Mouse (Mus musculus): Measurements from ENCODE around the gene Snx32. TPM values are rescaled to one million over a fixed set of nuclear protein-coding genes. Genes with fewer than 3 reads are reported as not detected.

Snx32 gene
- polyA plus RNA-seq, 1 experiment from 2014 or later, result 7.5 TPM

DNA sequence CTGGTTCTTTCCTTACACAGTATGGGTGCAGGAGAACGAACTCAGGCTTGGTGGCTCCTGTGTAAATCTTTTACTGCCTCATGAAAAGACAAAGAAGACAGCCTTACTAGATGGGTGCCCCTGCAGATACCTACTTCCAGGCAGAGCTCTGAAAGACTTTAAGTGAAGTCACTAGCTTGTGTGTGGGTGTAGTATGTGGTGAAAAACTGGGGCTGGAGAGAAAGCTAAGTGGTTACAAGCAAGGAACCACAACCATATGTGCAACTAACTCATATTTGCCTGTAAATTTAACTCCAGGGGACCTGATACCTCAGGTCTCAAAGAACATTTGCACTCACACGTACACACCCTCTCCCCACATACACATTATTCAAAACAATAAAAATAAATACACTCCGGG is 50.4 kb downstream of the Snx32 start:
- 26% methylated on average over 3 of the region's 3 CpGs for WGBS (ENCODE audit: insufficient replicate concordance)
- H3K4me2 ChIP-seq, result peak overlapping the region; percentile 90
- peak overlapping the region; percentile 82 for H3K9ac ChIP-seq
- 0 out of 2 replicates have a peak, but pooled peaks cover 5% of the 10 kb centered on the region for H3K27me3 ChIP-seq (replicated peaks)
- peak overlapping the region; percentile 68; the same call in 1 of the 2 replicates for H3K27ac ChIP-seq
- peaks cover 32% of the 10 kb centered on the region for H3K36me3 ChIP-seq
- peak overlapping the region; percentile 81 for H3K4me3 ChIP-seq
- no peak for ATAC-seq
- H3K9me3 ChIP-seq (replicated peaks), result no peaks in the 10 kb centered on the region
- peaks cover 49% of the 10 kb centered on the region for H3K4me1 ChIP-seq

DNA sequence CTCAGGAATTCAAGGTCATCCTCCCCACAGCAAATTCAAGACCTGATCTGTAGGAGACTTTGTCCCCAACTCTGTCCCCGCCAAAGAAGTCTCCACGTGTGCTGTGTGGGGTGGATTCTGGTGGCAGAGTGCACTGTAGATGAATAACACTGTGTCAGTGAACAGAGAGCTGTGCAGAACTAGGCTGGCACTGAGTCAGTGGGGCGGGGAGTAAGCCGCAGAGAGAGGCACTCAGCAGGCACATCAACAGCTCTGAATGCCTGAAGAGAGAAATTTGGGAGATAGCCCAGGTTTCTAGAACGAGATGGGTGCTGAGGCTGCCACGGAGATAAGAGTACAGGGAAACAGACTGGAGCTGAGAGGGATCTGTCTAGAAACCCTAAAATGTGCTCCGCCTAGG is 51.3 kb downstream of the Snx32 start:
- H3K9ac ChIP-seq, result no peak overlapping the region
- 54% methylated on average over 7 of the region's 7 CpGs for WGBS (ENCODE audit: insufficient replicate concordance)
- ATAC-seq, result no peak
- H3K27ac ChIP-seq, result no peak overlapping the region
- no peaks in the 10 kb centered on the region for H3K9me3 ChIP-seq (replicated peaks)
- H3K4me3 ChIP-seq, result no peak overlapping the region
- peaks cover 32% of the 10 kb centered on the region for H3K36me3 ChIP-seq
- peaks cover 51% of the 10 kb centered on the region for H3K4me1 ChIP-seq
- no peak overlapping the region for H3K4me2 ChIP-seq
- 0 out of 2 replicates have a peak, but pooled peaks cover 5% of the 10 kb centered on the region for H3K27me3 ChIP-seq (replicated peaks)

DNA sequence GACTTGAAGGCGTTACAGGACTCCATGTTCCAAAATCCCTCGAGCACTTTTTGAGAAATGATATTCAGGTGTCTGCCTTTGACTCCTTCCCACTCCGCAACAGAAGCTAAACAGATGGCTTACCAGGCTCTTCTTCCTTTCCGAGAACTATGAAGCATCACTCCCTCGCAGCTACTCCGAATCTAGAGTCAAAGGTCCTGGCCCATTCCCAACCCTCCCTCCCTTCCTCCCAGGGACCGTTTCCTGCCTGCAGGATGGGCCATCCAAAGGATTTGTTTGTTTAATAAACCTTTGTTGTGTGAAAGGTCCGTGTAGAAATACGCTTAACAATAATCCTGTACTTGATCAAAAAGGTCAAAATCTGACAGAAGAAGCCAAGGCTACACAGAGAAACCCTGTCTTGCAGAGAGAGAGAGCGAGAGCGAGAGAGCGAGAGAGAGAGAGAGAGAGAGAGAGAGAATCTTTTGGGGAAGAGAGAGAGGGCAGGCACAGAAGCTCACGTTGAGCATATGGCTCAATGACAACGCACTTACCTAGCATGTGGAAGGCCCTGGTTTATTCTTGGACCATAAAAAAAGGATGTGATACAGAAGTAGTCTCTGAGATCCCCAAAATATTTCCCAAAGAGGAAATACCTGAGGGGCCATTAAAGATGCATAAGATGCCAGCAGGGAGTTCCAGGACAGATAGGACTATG is 52.4 kb downstream of the Snx32 start, which contains the start of gene Ccdc85b:
Gene Ccdc85b, minus strand, starts transcription at position 149 of the 697 bp plus-strand sequence.
- Histone ChIP-seq H3K36me3 (peaks cover 25% of the 10 kb centered on the region), H3K4me2 (peak within 1 kb of the TSS; percentile 87), H3K27me3 (replicated peaks) (0 out of 2 replicates have a peak, but pooled peaks cover 5% of the 10 kb centered on the region), H3K9ac (peak within 1 kb of the TSS; percentile 73), H3K27ac (peak within 1 kb of the TSS; percentile 61), H3K9me3 (replicated peaks) (no peaks in the 10 kb centered on the region), H3K4me1 (peaks cover 51% of the 10 kb centered on the region), H3K4me3 (peak within 1 kb of the TSS; percentile 69)
- ATAC-seq, result peak; percentile 7; the same call in 1 of the 2 replicates
- WGBS (ENCODE audit: insufficient replicate concordance), result 20% methylated on average over 14 of the region's 14 CpGs

DNA sequence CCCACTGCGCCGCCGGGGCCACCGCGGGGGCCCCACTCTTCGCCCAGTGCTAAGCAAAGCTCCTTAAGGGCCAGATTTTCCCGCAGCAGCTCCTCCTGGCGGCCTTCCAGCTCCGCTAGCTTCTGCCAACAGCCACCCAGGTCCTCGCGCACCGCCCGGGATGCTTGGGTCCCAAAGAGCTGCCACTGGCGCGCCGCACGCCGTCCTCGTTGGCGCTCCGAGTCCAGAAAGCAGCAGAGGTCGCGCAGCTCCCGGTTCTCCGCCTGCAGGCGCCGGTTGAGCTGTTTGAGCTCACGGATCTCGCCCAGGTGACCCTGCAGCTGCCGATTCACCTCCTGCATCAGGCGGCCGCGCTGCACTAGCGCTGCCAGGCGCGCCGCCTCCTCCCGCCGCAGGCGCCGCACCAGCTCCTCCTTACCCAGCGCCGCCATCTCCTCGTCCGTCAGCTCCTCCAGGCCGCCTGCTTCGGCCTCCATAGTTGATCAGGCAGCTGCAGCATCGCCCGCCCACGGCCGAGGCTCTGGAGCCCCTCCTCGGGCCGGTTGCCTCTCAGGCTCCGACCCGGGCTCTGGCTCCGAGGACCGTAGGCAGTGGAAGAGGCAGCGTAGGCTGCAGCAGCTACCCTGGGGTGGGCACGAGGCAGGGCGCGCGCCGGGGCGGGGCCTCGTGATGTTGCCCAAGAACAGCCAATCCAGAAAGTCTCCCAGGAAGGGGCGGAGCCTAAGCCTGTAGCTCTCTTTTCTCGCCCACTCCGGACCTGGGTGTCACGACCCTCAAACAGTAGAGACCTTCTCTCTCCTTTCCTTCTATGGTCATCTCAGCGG is 53.2 kb downstream of the Snx32 start:
- Histone ChIP-seq H3K9me3 (replicated peaks) (no peaks in the 10 kb centered on the region), H3K4me1 (peaks cover 51% of the 10 kb centered on the region)

GRCm38 (mm10) chr19:5456241-5456921 is 54.0 kb downstream of the Snx32 start:
- H3K27me3 ChIP-seq (replicated peaks), result peaks cover 9% of the 10 kb centered on the region
- peak overlapping the region; percentile 54 for H3K27ac ChIP-seq
- H3K9me3 ChIP-seq (replicated peaks), result no peaks in the 10 kb centered on the region
- WGBS (ENCODE audit: insufficient replicate concordance), result 5% methylated on average over 26 of the region's 26 CpGs
- H3K9ac ChIP-seq, result peak overlapping the region; percentile 73
- ATAC-seq, result no peak
- H3K4me2 ChIP-seq, result peak overlapping the region; percentile 87
- peaks cover 48% of the 10 kb centered on the region for H3K4me1 ChIP-seq
- peak overlapping the region; percentile 69 for H3K4me3 ChIP-seq
- peaks cover 19% of the 10 kb centered on the region for H3K36me3 ChIP-seq

More for the DNA sequence above, 53.2 kb downstream of the Snx32 start:
- peak; percentile 88 for ATAC-seq
- peaks cover 19% of the 10 kb centered on the region for H3K36me3 ChIP-seq
- peak overlapping the region; percentile 61 for H3K27ac ChIP-seq
- 1% methylated on average over 70 of the region's 70 CpGs for WGBS (ENCODE audit: insufficient replicate concordance)
- H3K9ac ChIP-seq, result peak overlapping the region; percentile 73
- H3K4me2 ChIP-seq, result peak overlapping the region; percentile 87
- H3K27me3 ChIP-seq (replicated peaks), result 0 out of 2 replicates have a peak, but pooled peaks cover 5% of the 10 kb centered on the region
- H3K4me3 ChIP-seq, result peak overlapping the region; percentile 69

DNA sequence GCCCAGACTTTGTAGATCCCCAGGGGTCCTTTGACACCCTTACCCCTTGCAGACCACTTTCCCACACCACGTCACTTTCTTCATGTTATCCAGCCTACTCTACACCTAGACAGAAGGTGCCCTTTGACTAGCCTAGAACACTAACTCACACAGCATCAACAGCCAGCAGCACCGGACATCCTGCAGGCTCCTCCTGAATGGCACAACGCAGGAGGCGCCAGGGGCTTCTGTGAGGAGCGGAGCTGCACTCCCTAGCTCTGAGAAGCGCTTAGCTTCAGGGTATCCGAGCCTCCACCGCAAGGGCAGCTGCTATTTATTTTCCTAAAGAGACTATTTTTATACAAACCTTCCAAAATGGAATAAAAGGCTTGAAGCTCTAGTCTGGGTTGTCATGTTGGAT is 54.8 kb downstream of the Snx32 start:
- peaks cover 17% of the 10 kb centered on the region for H3K27me3 ChIP-seq (replicated peaks)
- peak overlapping the region; percentile 87 for H3K4me2 ChIP-seq
- peak overlapping the region; percentile 73; the same call in 1 of the 2 replicates for H3K9ac ChIP-seq
- H3K4me3 ChIP-seq, result peak overlapping the region; percentile 69
- no peak overlapping the region for H3K27ac ChIP-seq
- 68% methylated on average over 8 of the region's 8 CpGs for WGBS (ENCODE audit: insufficient replicate concordance)
- H3K4me1 ChIP-seq, result peaks cover 42% of the 10 kb centered on the region
- H3K9me3 ChIP-seq (replicated peaks), result no peaks in the 10 kb centered on the region
- H3K36me3 ChIP-seq, result peaks cover 19% of the 10 kb centered on the region
- no peak for ATAC-seq

DNA sequence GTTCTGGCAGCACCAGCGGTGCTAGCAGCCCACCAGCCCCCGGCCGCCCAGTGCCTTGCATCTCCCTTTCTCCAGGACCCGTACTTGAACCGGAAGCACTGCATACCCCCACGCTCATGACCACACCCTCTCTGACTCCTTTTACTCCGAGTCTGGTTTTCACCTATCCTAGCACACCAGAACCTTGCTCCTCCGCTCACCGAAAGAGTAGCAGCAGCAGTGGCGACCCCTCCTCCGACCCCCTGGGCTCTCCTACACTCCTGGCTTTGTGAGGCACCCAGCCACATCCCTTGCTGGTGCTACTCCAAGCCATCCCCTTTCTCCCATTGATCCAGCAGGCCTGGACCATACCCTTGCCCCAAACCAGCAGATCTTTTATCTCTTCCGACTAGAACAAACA is 55.3 kb downstream of the Snx32 start:
- Histone ChIP-seq H3K9ac (no peak overlapping the region), H3K4me3 (no peak overlapping the region), H3K9me3 (replicated peaks) (no peaks in the 10 kb centered on the region), H3K4me2 (peak overlapping the region; percentile 87), H3K36me3 (peaks cover 19% of the 10 kb centered on the region), H3K27ac (no peak overlapping the region), H3K4me1 (peaks cover 39% of the 10 kb centered on the region), H3K27me3 (replicated peaks) (peaks cover 22% of the 10 kb centered on the region)
- ATAC-seq, result no peak
- WGBS (ENCODE audit: insufficient replicate concordance), result 70% methylated on average over 12 of the region's 12 CpGs

GRCm38 (mm10) chr19:5451766-5452165 is 58.6 kb downstream of the Snx32 start:
- Histone ChIP-seq H3K27me3 (replicated peaks) (peaks cover 50% of the 10 kb centered on the region), H3K4me3 (no peak overlapping the region), H3K9me3 (replicated peaks) (no peaks in the 10 kb centered on the region), H3K36me3 (peaks cover 19% of the 10 kb centered on the region), H3K4me1 (peaks cover 43% of the 10 kb centered on the region), H3K4me2 (no peak overlapping the region), H3K9ac (no peak overlapping the region), H3K27ac (no peak overlapping the region)
- 55% methylated on average over 6 of the region's 6 CpGs for WGBS (ENCODE audit: insufficient replicate concordance)
- no peak for ATAC-seq

GRCm38 (mm10) chr19:5449673-5450072 is 60.7 kb downstream of the Snx32 start:
- peaks cover 23% of the 10 kb centered on the region for H3K4me1 ChIP-seq
- WGBS (ENCODE audit: insufficient replicate concordance), result 59% methylated on average over 3 of the region's 3 CpGs
- H3K4me2 ChIP-seq, result no peak overlapping the region
- no peak overlapping the region for H3K4me3 ChIP-seq
- H3K36me3 ChIP-seq, result peaks cover 11% of the 10 kb centered on the region
- H3K27me3 ChIP-seq (replicated peaks), result peaks cover 71% of the 10 kb centered on the region
- no peak overlapping the region for H3K27ac ChIP-seq
- H3K9ac ChIP-seq, result no peak overlapping the region
- ATAC-seq, result no peak
- H3K9me3 ChIP-seq (replicated peaks), result no peaks in the 10 kb centered on the region

- Histone ChIP-seq H3K4me1 (peaks cover 23% of the 10 kb centered on the region), H3K27me3 (replicated peaks) (peaks cover 82% of the 10 kb centered on the region), H3K36me3 (peaks cover under 1% of the 10 kb centered on the region; the same call in 1 of the 2 replicates), H3K27ac (no peak overlapping the region), H3K9me3 (replicated peaks) (no peaks in the 10 kb centered on the region), H3K4me3 (peak overlapping the region; percentile 59), H3K9ac (peak overlapping the region; percentile 56), H3K4me2 (peak overlapping the region; percentile 90)
- ATAC-seq, result peak; percentile 79
- 6% methylated on average over 36 of the region's 36 CpGs for WGBS (ENCODE audit: insufficient replicate concordance)
Observed at GRCm38 (mm10) chr19:5448354-5449150, 61.8 kb downstream of the Snx32 start.

Data from liver, embryonic 12.5 days (tissue).